Mouse (Mus musculus): ENCODE results near the gene Crocc2. TPM values are rescaled to one million over a fixed set of nuclear protein-coding genes. Genes with fewer than 3 reads are reported as not detected.
"Not testable (repeated sequence)": the region's sequence is repeated elsewhere in the genome, so short reads cannot be mapped to it uniquely, and the experiment has no call there.

Gene Crocc2
- polyA plus RNA-seq, 1 experiment from 2014 or later = 0.38 TPM

DNA sequence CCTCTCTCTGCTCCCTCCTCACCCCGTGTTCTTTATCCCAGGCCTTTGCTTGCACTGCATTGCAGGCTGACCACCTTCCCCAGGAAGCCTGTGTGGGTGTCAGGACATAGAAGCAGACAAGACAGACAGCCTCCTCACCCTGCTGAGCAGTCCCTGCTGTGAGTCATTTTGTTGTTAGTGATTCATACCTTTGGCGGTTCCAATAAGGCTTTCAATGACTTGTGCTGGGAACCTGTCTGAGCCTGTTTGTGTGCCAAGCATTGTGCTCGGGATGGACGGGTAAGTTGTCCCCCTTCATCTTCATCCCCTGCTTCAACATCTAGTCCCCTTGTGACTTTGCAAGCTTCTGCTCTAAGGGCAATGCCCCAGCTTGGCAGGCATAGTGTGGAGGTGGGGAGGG is 5.1 kb downstream of the Crocc2 start:
- no peak for ATAC-seq (ENCODE audit: low FRiP score)
- H3K4me2 ChIP-seq = no peak overlapping the region

GRCm38 (mm10) chr1:93174399-93174798 is 5.9 kb downstream of the Crocc2 start:
- Histone ChIP-seq H3K4me1 (replicated peaks) (peaks cover 21% of the 10 kb centered on the region), H3K4me2 (no peak overlapping the region), H3K4me3 (no peak overlapping the region), H3K9ac (no peak overlapping the region), H3K36me3 (no peaks in the 10 kb centered on the region), H3K27me3 (peaks cover 23% of the 10 kb centered on the region), H3K27ac (no peak overlapping the region), H3K9me3 (no peaks in the 10 kb centered on the region)
- ATAC-seq (ENCODE audit: low FRiP score) = peak; percentile 74
- 2% methylated on average over 4 of the region's 4 CpGs for WGBS

More for the DNA sequence above, 5.1 kb downstream of the Crocc2 start:
- H3K27ac ChIP-seq = no peak overlapping the region
- H3K27me3 ChIP-seq = peaks cover 23% of the 10 kb centered on the region
- no peaks in the 10 kb centered on the region for H3K9me3 ChIP-seq
- WGBS = 66% methylated on average over 4 of the region's 4 CpGs
- no peak overlapping the region for H3K4me3 ChIP-seq
- H3K4me1 ChIP-seq (replicated peaks) = peaks cover 24% of the 10 kb centered on the region
- no peak overlapping the region for H3K9ac ChIP-seq
- H3K36me3 ChIP-seq = no peaks in the 10 kb centered on the region

GRCm38 (mm10) chr1:93175849-93176248 is 7.3 kb downstream of the Crocc2 start:
- Histone ChIP-seq H3K36me3 (no peaks in the 10 kb centered on the region), H3K9ac (no peak overlapping the region), H3K27me3 (peaks cover 21% of the 10 kb centered on the region), H3K4me2 (peak overlapping the region; percentile 87), H3K4me1 (replicated peaks) (peaks cover 21% of the 10 kb centered on the region), H3K4me3 (peak overlapping the region; percentile 46; the same call in 1 of the 2 replicates), H3K27ac (no peak overlapping the region), H3K9me3 (no peaks in the 10 kb centered on the region)
- 15% methylated on average over 6 of the region's 6 CpGs for WGBS
- ATAC-seq (ENCODE audit: low FRiP score) = no peak

- Histone ChIP-seq H3K9ac (peak overlapping the region; percentile 72), H3K4me1 (replicated peaks) (peaks cover 21% of the 10 kb centered on the region), H3K27ac (no peak overlapping the region), H3K4me2 (peak overlapping the region; percentile 87), H3K9me3 (no peaks in the 10 kb centered on the region), H3K27me3 (peaks cover 21% of the 10 kb centered on the region), H3K4me3 (peak overlapping the region; percentile 46), H3K36me3 (no peaks in the 10 kb centered on the region)
- WGBS = 4% methylated on average over 43 of the region's 44 CpGs
- ATAC-seq (ENCODE audit: low FRiP score) = peak; percentile 67; the same call in 1 of the 2 replicates
Observed at GRCm38 (mm10) chr1:93176525-93177332, 8.2 kb downstream of the Crocc2 start.

DNA sequence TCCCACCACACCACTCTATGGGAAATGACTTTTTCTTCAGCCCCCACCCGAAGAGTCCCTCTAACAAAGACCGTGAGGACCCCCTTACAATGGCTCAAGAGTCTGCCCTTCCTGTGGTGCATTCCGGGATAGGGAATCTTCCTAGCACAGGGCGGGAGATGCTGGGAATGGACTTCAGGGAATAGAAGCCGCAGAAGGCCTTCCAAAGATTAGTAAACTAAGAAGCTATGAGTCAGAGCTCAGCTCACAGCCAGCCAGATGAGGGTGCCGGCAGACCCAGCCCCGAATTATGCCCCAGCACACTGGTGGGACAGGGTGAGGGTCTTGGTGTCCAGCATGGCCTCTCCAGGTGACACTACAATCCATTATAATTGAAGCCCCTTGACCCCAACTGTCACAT is 13.8 kb downstream of the Crocc2 start:
- Histone ChIP-seq H3K9ac (no peak overlapping the region), H3K27me3 (peaks cover 15% of the 10 kb centered on the region; the same call in 1 of the 2 replicates), H3K36me3 (no peaks in the 10 kb centered on the region), H3K4me1 (replicated peaks) (peaks cover 5% of the 10 kb centered on the region; the same call in 1 of the 2 replicates), H3K4me2 (no peak overlapping the region), H3K27ac (no peak overlapping the region), H3K9me3 (no peaks in the 10 kb centered on the region), H3K4me3 (no peak overlapping the region)
- ATAC-seq (ENCODE audit: low FRiP score) = no peak
- WGBS = 92% methylated on average over 7 of the region's 7 CpGs

- 77% methylated on average over 14 of the region's 14 CpGs for WGBS
- Histone ChIP-seq H3K27me3 (peaks cover 13% of the 10 kb centered on the region), H3K36me3 (no peaks in the 10 kb centered on the region), H3K27ac (no peak overlapping the region), H3K4me1 (replicated peaks) (peaks cover 4% of the 10 kb centered on the region; the same call in 1 of the 2 replicates), H3K9ac (no peak overlapping the region), H3K4me3 (no peak overlapping the region), H3K9me3 (no peaks in the 10 kb centered on the region), H3K4me2 (no peak overlapping the region)
- ATAC-seq (ENCODE audit: low FRiP score) = peak; percentile 34; the same call in 1 of the 2 replicates
Observed at GRCm38 (mm10) chr1:93184071-93184828, 15.7 kb downstream of the Crocc2 start.

- H3K4me1 ChIP-seq (replicated peaks) = peaks cover 7% of the 10 kb centered on the region
- no peak overlapping the region for H3K27ac ChIP-seq
- H3K36me3 ChIP-seq = no peaks in the 10 kb centered on the region
- WGBS = 6% methylated on average over 11 of the region's 17 CpGs
- no peaks in the 10 kb centered on the region for H3K9me3 ChIP-seq
- H3K4me2 ChIP-seq = no peak overlapping the region; the same call in 1 of the 2 replicates
- H3K9ac ChIP-seq = no peak overlapping the region
- H3K27me3 ChIP-seq = peaks cover 28% of the 10 kb centered on the region
- H3K4me3 ChIP-seq = no peak overlapping the region
- ATAC-seq (ENCODE audit: low FRiP score) = no peak
Observed at GRCm38 (mm10) chr1:93190726-93191305, 22.3 kb downstream of the Crocc2 start.

DNA sequence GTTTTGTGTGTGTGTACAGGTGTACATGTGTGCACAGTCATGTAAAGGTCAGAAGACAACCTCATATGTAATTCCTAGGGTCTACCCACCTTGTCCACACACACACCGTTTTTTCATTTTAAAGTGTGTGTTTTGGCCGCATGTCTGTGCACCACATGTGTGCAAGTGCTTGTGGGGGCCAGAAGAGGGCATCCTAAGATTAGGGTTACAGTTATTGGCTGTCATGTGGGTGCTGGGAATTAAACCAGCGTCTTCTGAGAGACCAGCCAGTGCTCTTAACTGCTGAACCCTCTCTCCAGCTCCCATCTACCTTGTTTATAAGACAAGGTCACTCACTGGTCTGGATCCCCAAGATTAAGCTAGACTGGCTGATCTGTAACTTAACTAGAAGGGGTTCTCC is 26.4 kb downstream of the Crocc2 start:
- Histone ChIP-seq H3K4me2 (no peak overlapping the region), H3K4me3 (no peak overlapping the region), H3K27ac (no peak overlapping the region), H3K9ac (no peak overlapping the region), H3K9me3 (no peaks in the 10 kb centered on the region), H3K27me3 (peaks cover 15% of the 10 kb centered on the region), H3K36me3 (no peaks in the 10 kb centered on the region), H3K4me1 (replicated peaks) (peaks cover 7% of the 10 kb centered on the region)
- WGBS = 92% methylated on average over 3 of the region's 3 CpGs
- no peak for ATAC-seq (ENCODE audit: low FRiP score)

GRCm38 (mm10) chr1:93197454-93197853 is 28.9 kb downstream of the Crocc2 start:
- H3K36me3 ChIP-seq; H3K4me1 ChIP-seq (replicated peaks); ATAC-seq (ENCODE audit: low FRiP score); H3K4me3 ChIP-seq; H3K27me3 ChIP-seq; H3K4me2 ChIP-seq; H3K9me3 ChIP-seq; H3K27ac ChIP-seq; H3K9ac ChIP-seq: not testable (repeated sequence)
- 88% methylated on average over 2 of the region's 2 CpGs for WGBS

DNA sequence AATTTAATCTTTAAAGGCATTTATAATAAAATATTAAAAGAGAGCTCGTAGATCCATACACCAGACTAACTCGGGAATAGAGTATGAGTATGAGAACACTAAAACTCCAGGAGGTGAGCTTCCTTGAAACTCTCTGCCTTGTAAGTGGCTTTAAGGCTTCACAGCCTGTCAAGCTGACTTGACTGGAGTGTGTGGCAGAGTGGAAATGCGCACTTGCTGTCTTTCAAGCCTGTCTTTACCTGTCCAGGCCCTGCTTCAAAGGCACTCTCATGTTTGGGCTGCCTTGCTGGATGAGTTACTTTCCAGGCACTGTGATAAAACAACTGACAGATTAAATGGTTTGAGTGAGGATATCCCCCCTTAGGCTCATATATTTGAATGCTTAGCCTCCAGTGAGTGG is 29.4 kb downstream of the Crocc2 start:
- WGBS = 90% methylated on average over 3 of the region's 3 CpGs
- H3K36me3 ChIP-seq = no peaks in the 10 kb centered on the region
- H3K9me3 ChIP-seq = no peaks in the 10 kb centered on the region
- H3K4me3 ChIP-seq = no peak overlapping the region
- no peak overlapping the region for H3K27ac ChIP-seq
- H3K4me2 ChIP-seq = no peak overlapping the region
- 0 out of 2 replicates have a peak, but pooled peaks cover 2% of the 10 kb centered on the region for H3K27me3 ChIP-seq
- ATAC-seq (ENCODE audit: low FRiP score) = no peak
- H3K9ac ChIP-seq = no peak overlapping the region
- H3K4me1 ChIP-seq (replicated peaks) = no peaks in the 10 kb centered on the region

GRCm38 (mm10) chr1:93206277-93206970 is 37.9 kb downstream of the Crocc2 start:
- peaks cover 18% of the 10 kb centered on the region for H3K4me1 ChIP-seq (replicated peaks)
- no peaks in the 10 kb centered on the region for H3K36me3 ChIP-seq
- ATAC-seq (ENCODE audit: low FRiP score) = no peak
- 64% methylated on average over 12 of the region's 12 CpGs for WGBS
- no peaks in the 10 kb centered on the region for H3K27me3 ChIP-seq
- H3K9me3 ChIP-seq = no peaks in the 10 kb centered on the region
- no peak overlapping the region for H3K9ac ChIP-seq
- no peak overlapping the region for H3K4me3 ChIP-seq
- no peak overlapping the region for H3K4me2 ChIP-seq
- no peak overlapping the region for H3K27ac ChIP-seq

All from hindbrain, embryonic 13.5 days (tissue).